Mouse (Mus musculus) lung, postnatal 0 days (tissue): ENCODE measurements around the gene Tbata. TPM values are rescaled to one million over a fixed set of nuclear protein-coding genes. Genes with fewer than 3 reads are reported as not detected.

Experiments
- ATAC-seq: fragments of 200-750 bp; cut with Nextera tagmentation; 2 replicates; pipeline ENCODE4 v1.8.0; 2017; ENCODE audit warnings: moderate library complexity
- DNase-seq: peaks from one replicate; pipeline ENCODE4 v3.0.0-alpha.2; 2016; ENCODE audit warnings: low spot score
- H3K27ac ChIP-seq: fragments of 300-500 bp; sonication (generic); 2 replicates; pipeline ENCODE4 v1.5.1; 2014; ENCODE audit warnings: antibody characterized with exemption, mild to moderate bottlenecking, low read length, mixed read lengths
- H3K27me3 ChIP-seq: fragments of 300-500 bp; sonication (generic); replicated peaks from 2 replicates; pipeline ENCODE4 v1.6.1; 2014; ENCODE audit warnings: low read length, mixed read lengths; ENCODE audit not compliant: insufficient read depth
- H3K36me3 ChIP-seq: fragments of 300-500 bp; sonication (generic); 2 replicates; pipeline ENCODE4 v1.6.1; 2014; ENCODE audit warnings: low read length, mixed read lengths; ENCODE audit not compliant: insufficient read depth
- H3K4me1 ChIP-seq: fragments of 300-500 bp; sonication (generic); 2 replicates; pipeline ENCODE4 v1.6.1; 2014; ENCODE audit warnings: antibody characterized with exemption, low read depth, low read length, mixed read lengths; ENCODE audit not compliant: insufficient read depth
- H3K4me2 ChIP-seq: fragments of 300-500 bp; sonication (generic); replicated peaks from 2 replicates; pipeline ENCODE4 v1.6.1; 2014; ENCODE audit warnings: low read depth, mild to moderate bottlenecking, low read length, moderate library complexity, mixed read lengths
- H3K4me3 ChIP-seq: fragments of 300-500 bp; sonication (generic); 2 replicates; pipeline ENCODE4 v1.5.1; 2014; ENCODE audit warnings: low read depth, low read length
- H3K9ac ChIP-seq: fragments of 300-500 bp; sonication (generic); replicated peaks from 2 replicates; pipeline ENCODE4 v1.6.1; 2014; ENCODE audit warnings: low read depth, mild to moderate bottlenecking
- H3K9me3 ChIP-seq: fragments of 300-500 bp; sonication (generic); 2 replicates; pipeline ENCODE4 v1.6.1; 2016; ENCODE audit warnings: low read length, mixed read lengths
- CTCF ChIP-seq: IDR thresholded peaks from 2 replicates; pipeline ENCODE4 v1.5.1; 2016; ENCODE audit warnings: antibody characterized with exemption, mild to moderate bottlenecking
- EP300 ChIP-seq: IDR thresholded peaks from 2 replicates; pipeline ENCODE4 v1.6.1; 2016; ENCODE audit warnings: antibody characterized with exemption, mild to moderate bottlenecking, control low read depth
- WGBS: fragments of 180-500 bp; shearing (Covaris S2); extraction: QIAGEN DNeasy Blood & Tissue Kit; methylation state at CpG from one replicate; pipeline ENCODE4 v1.1.7; 2014; 5-methylcytosine and 5-hydroxymethylcytosine counted together
- polyA plus RNA-seq: library from polyadenylated mRNA; unstranded; fragments of >200 nt; fragmentation: Nextera tagmentation; extraction: Ambion mirVana; gene quantifications from 2 replicates; pipeline ENCODE4 v1.2.1, GENCODE M21; 2015

The Tbata gene
- polyA plus RNA-seq, 1 experiment from 2014 or later = 2.1 TPM

DNA sequence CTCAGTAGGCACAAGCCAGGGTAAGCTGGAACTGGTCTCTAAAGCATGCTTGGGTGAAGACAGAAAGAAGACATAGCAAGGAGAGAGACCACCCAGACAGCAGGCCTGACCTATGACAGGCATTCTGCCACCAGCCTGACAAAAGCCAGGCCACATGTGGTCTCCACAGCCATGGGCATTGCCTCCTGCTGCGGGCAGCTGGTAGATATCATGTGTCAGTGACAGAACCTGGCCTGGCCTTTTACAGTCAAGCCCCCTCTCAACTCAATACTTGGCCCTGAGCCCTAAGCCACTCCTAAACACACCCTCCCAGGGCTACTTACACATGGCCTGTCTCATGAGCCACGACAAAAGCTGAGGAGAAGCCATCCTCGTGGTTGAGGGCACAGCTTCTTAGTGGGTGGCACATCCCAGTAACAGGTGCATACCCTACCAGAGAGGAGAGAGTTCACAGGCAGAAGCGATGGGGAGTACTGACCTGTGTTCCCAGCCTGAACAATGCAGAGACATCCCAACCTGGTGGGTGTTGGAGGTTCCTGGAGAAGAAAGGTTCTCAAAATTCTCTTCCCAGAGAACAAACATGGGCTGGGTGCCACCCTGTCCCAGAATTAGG is 55.1 kb downstream of the Tbata start:
- Histone ChIP-seq H3K27me3 (no peaks in the 10 kb centered on the region), H3K4me3 (no peak overlapping the region), H3K36me3 (no peaks in the 10 kb centered on the region), H3K4me1 (peaks cover 3% of the 10 kb centered on the region; the same call in 1 of the 2 replicates), H3K4me2 (no peak overlapping the region), H3K27ac (no peak overlapping the region), H3K9me3 (no peaks in the 10 kb centered on the region), H3K9ac (no peak overlapping the region)
- ATAC-seq (peak; percentile 55; the same call in 1 of the 2 replicates), DNase-seq (peak; percentile 12)
- WGBS = 36% methylated on average over 4 of the region's 4 CpGs
- TF ChIP-seq CTCF = no peak
- TF ChIP-seq EP300 = no peak

DNA sequence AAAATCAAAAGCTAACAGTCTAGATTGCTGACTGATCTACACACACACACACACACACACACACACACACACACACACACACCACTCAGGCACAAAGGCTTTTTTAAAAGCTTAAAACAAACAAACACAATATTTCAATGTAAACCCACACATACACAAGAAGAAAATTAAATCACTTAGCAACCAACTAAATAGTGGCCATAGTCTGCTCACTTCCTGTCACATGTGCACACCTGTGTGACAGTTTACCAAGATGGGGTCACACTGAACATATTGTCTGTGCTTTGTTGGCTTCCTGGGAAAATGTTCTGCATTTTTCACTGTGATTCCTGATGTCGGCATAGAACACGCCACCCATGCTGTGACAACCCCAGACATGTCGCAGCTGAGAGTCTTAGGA is 60.0 kb downstream of the Tbata start:
- Histone ChIP-seq H3K27ac (no peak overlapping the region), H3K9me3 (no peaks in the 10 kb centered on the region), H3K9ac (no peak overlapping the region), H3K4me2 (no peak overlapping the region), H3K27me3 (no peaks in the 10 kb centered on the region), H3K36me3 (no peaks in the 10 kb centered on the region), H3K4me1 (peaks cover 1% of the 10 kb centered on the region; the same call in 1 of the 2 replicates), H3K4me3 (no peak overlapping the region)
- 73% methylated on average over 3 of the region's 3 CpGs for WGBS
- no peak for ATAC-seq
- no peak for TF ChIP-seq CTCF
- no peak for TF ChIP-seq EP300
- DNase-seq = no peak

- Histone ChIP-seq H3K9ac (no peak overlapping the region), H3K27me3 (no peaks in the 10 kb centered on the region), H3K4me1 (no peaks in the 10 kb centered on the region), H3K27ac (no peak overlapping the region), H3K9me3 (no peaks in the 10 kb centered on the region), H3K36me3 (no peaks in the 10 kb centered on the region), H3K4me2 (no peak overlapping the region), H3K4me3 (no peak overlapping the region)
- peak; percentile 7 for DNase-seq
- ATAC-seq = peak; percentile 72
- TF ChIP-seq CTCF (no peak), EP300 (no peak)
- 40% methylated on average over 6 of the region's 7 CpGs for WGBS
Measured at GRCm38 (mm10) chr10:61232858-61233567, 61.3 kb downstream of the Tbata start.

- Histone ChIP-seq H3K9ac (no peak overlapping the region), H3K9me3 (no peaks in the 10 kb centered on the region), H3K27me3 (no peaks in the 10 kb centered on the region), H3K4me1 (no peaks in the 10 kb centered on the region), H3K36me3 (no peaks in the 10 kb centered on the region), H3K4me2 (no peak overlapping the region), H3K27ac (no peak overlapping the region), H3K4me3 (no peak overlapping the region)
- DNase-seq (no peak), ATAC-seq (no peak)
- 69% methylated on average over 4 of the region's 4 CpGs for WGBS
- TF ChIP-seq CTCF (no peak), EP300 (no peak)
Measured at GRCm38 (mm10) chr10:61234319-61234718, 62.6 kb downstream of the Tbata start.

GRCm38 (mm10) chr10:61235677-61236267 is 64.0 kb downstream of the Tbata start:
- Histone ChIP-seq H3K27me3 (no peaks in the 10 kb centered on the region), H3K4me3 (no peak overlapping the region), H3K4me2 (no peak overlapping the region), H3K36me3 (no peaks in the 10 kb centered on the region), H3K9ac (no peak overlapping the region), H3K9me3 (no peaks in the 10 kb centered on the region), H3K4me1 (no peaks in the 10 kb centered on the region), H3K27ac (no peak overlapping the region)
- WGBS = 84% methylated on average over 6 of the region's 6 CpGs
- no peak for ATAC-seq
- TF ChIP-seq EP300 (no peak), CTCF (no peak)
- no peak for DNase-seq

GRCm38 (mm10) chr10:61236683-61237390 is 65.1 kb downstream of the Tbata start:
- H3K9ac ChIP-seq = no peak overlapping the region
- no peaks in the 10 kb centered on the region for H3K4me1 ChIP-seq
- H3K27me3 ChIP-seq = no peaks in the 10 kb centered on the region
- no peaks in the 10 kb centered on the region for H3K9me3 ChIP-seq
- ATAC-seq (no peak), DNase-seq (no peak)
- H3K36me3 ChIP-seq = no peaks in the 10 kb centered on the region
- no peak overlapping the region for H3K4me3 ChIP-seq
- no peak overlapping the region for H3K27ac ChIP-seq
- WGBS = 45% methylated on average over 4 of the region's 4 CpGs
- no peak overlapping the region for H3K4me2 ChIP-seq
- no peak for TF ChIP-seq EP300
- TF ChIP-seq CTCF = no peak
